Mouse (Mus musculus) intestine, postnatal 0 days (tissue): ENCODE measurements around the gene Eif4a3. TPM values are rescaled to one million over a fixed set of nuclear protein-coding genes. Genes with fewer than 3 reads are reported as not detected.

Source experiments
- ATAC-seq: fragments of 200-750 bp; cut with Nextera tagmentation; 2 replicates; pipeline ENCODE4 v1.8.0; 2017; ENCODE audit warnings: mild to moderate bottlenecking, moderate TSS enrichment, moderate library complexity
- H3K27ac ChIP-seq: fragments of 300-500 bp; sonication (generic); 2 replicates; pipeline ENCODE4 v1.5.1; 2014; ENCODE audit warnings: mild to moderate bottlenecking, low read depth, low read length, moderate library complexity
- H3K27me3 ChIP-seq: fragments of 300-500 bp; sonication (generic); replicated peaks from 2 replicates; pipeline ENCODE4 v1.6.1; 2014; ENCODE audit warnings: low read length, mixed read lengths; ENCODE audit not compliant: control insufficient read depth, insufficient read depth
- H3K36me3 ChIP-seq: fragments of 300-500 bp; sonication (generic); 2 replicates; pipeline ENCODE4 v1.6.1; 2014; ENCODE audit warnings: mild to moderate bottlenecking, moderate library complexity; ENCODE audit not compliant: control insufficient read depth, insufficient read depth
- H3K4me1 ChIP-seq: fragments of 300-500 bp; sonication (generic); replicated peaks from 2 replicates; pipeline ENCODE4 v1.6.1; 2014; ENCODE audit warnings: antibody characterized with exemption, low read length, mixed read lengths; ENCODE audit not compliant: control insufficient read depth, insufficient read depth
- H3K4me2 ChIP-seq: fragments of 300-500 bp; sonication (generic); replicated peaks from 2 replicates; pipeline ENCODE4 v1.6.1; 2014; ENCODE audit warnings: low read depth, mild to moderate bottlenecking, moderate library complexity
- H3K4me3 ChIP-seq: fragments of 300-500 bp; sonication (generic); 2 replicates; pipeline ENCODE4 v1.5.1; 2014; ENCODE audit warnings: low read depth, low read length
- H3K9ac ChIP-seq: fragments of 300-500 bp; sonication (generic); 2 replicates; pipeline ENCODE4 v1.6.1; 2014; ENCODE audit warnings: mild to moderate bottlenecking, low read depth, low read length
- H3K9me3 ChIP-seq: fragments of 300-500 bp; sonication (generic); 2 replicates; pipeline ENCODE4 v1.6.1; 2016; ENCODE audit warnings: mixed run types; ENCODE audit not compliant: control insufficient read depth
- CTCF ChIP-seq: sonication (generic); IDR thresholded peaks from 2 replicates; pipeline ENCODE4 v1.5.1; 2016; ENCODE audit warnings: low read depth, mild to moderate bottlenecking, control low read depth, antibody characterized with exemption, moderate library complexity
- WGBS: fragments of 180-500 bp; shearing (Covaris S2); extraction: QIAGEN DNeasy Blood & Tissue Kit; methylation state at CpG from one replicate; pipeline ENCODE4 v1.1.7; 2014; 5-methylcytosine and 5-hydroxymethylcytosine counted together
- polyA plus RNA-seq: library from polyadenylated mRNA; unstranded; fragments of >200 nt; fragmentation: Nextera tagmentation; extraction: Ambion mirVana; gene quantifications from 2 replicates; pipeline ENCODE4 v1.2.1, GENCODE M21; 2015

Gene Eif4a3
- polyA plus RNA-seq, 1 experiment from 2014 or later, result 162 TPM

- Histone ChIP-seq H3K4me2 (no peak overlapping the region), H3K36me3 (no peaks in the 10 kb centered on the region), H3K9me3 (no peaks in the 10 kb centered on the region), H3K27ac (no peak overlapping the region), H3K27me3 (0 out of 2 replicates have a peak, but pooled peaks cover 2% of the 10 kb centered on the region), H3K4me3 (no peak overlapping the region), H3K9ac (no peak overlapping the region), H3K4me1 (no peaks in the 10 kb centered on the region; the same call in 1 of the 2 replicates)
- no peak for ATAC-seq
- TF ChIP-seq CTCF, result no peak
- 86% methylated on average over 12 of the region's 12 CpGs for WGBS
Measured at GRCm38 (mm10) chr11:119239480-119239879, 60.4 kb downstream of the Eif4a3 start.

Other genes with a start within 250 kb of the Eif4a3 start
- 6.5 and 7.6 TPM in 2 replicates for gene Cbx4, start 213.9 kb downstream of the Eif4a3 start, polyA plus RNA-seq
- gene Tbc1d16, start 71.6 kb downstream of the Eif4a3 start, polyA plus RNA-seq, result 3.8 and 4.5 TPM in 2 replicates
- 1.5 and 1.8 TPM in 2 replicates for gene Ccdc40, start 71.5 kb downstream of the Eif4a3 start, polyA plus RNA-seq
- gene Gaa, start 32.2 kb downstream of the Eif4a3 start, polyA plus RNA-seq, result 71.6 and 79.0 TPM in 2 replicates
- 9.9 and 11.4 TPM in 2 replicates for gene Card14, start 7.7 kb upstream of the Eif4a3 start, polyA plus RNA-seq
- gene Sgsh, start 55.4 kb upstream of the Eif4a3 start, polyA plus RNA-seq, result 7.7 and 8.3 TPM in 2 replicates
- gene Slc26a11, start 55.5 kb upstream of the Eif4a3 start, polyA plus RNA-seq, result 6.7 and 7.7 TPM in 2 replicates
- gene Rnf213, start 93.0 kb upstream of the Eif4a3 start, polyA plus RNA-seq, result 23.1 and 23.2 TPM in 2 replicates
- 8.4 and 10.6 TPM in 2 replicates for gene Endov, start 191.3 kb upstream of the Eif4a3 start, polyA plus RNA-seq
- gene Nptx1, start 247.7 kb upstream of the Eif4a3 start, polyA plus RNA-seq, result 0.26 and 0.37 TPM in 2 replicates